Mouse (Mus musculus): ENCODE measurements around the gene Tnpo1. TPM values are rescaled to one million over a fixed set of nuclear protein-coding genes. Genes with fewer than 3 reads are reported as not detected.

The Tnpo1 gene
- 55.1 and 62.0 TPM in 2 replicates for polyA plus RNA-seq (2015; fragmentation: Nextera tagmentation; extraction: Ambion mirVana)

- H3K27me3 ChIP-seq (replicated peaks) = no peaks in the 10 kb centered on the region
- ATAC-seq (ENCODE audit: insufficient read depth, low FRiP score, low read depth) = peak; percentile 94
- H3K9ac ChIP-seq = peak within 1 kb of the TSS; percentile 100
- no peaks in the 10 kb centered on the region; the same call in 1 of the 2 replicates for H3K9me3 ChIP-seq
- peaks cover 5% of the 10 kb centered on the region; the same call in 1 of the 2 replicates for H3K36me3 ChIP-seq
- H3K4me2 ChIP-seq = peak within 1 kb of the TSS; percentile 65
- H3K27ac ChIP-seq = peak within 1 kb of the TSS; percentile 97
- H3K4me1 ChIP-seq = no peaks in the 10 kb centered on the region
- under 1% methylated on average over 75 of the region's 75 CpGs for whole genome bisulfite sequencing
- H3K4me3 ChIP-seq (replicated peaks) = peak within 1 kb of the TSS; percentile 98
Measured at GRCm38 (mm10) chr13:98926213-98926957, at the start of gene Tnpo1. Gene Tnpo1, minus strand, starts transcription at chr13:98926384.

- ATAC-seq (ENCODE audit: insufficient read depth, low FRiP score, low read depth) = no peak
- 74% methylated on average over 3 of the region's 3 CpGs for WGBS
Measured at GRCm38 (mm10) chr13:98972090-98972489, 45.9 kb upstream of the Tnpo1 start.

GRCm38 (mm10) chr13:98971641-98972040 is 45.5 kb upstream of the Tnpo1 start:
- Histone ChIP-seq H3K9ac (no peak overlapping the region), H3K4me1 (no peaks in the 10 kb centered on the region; the same call in 1 of the 2 replicates), H3K36me3 (no peaks in the 10 kb centered on the region), H3K4me2 (no peak overlapping the region), H3K27me3 (replicated peaks) (no peaks in the 10 kb centered on the region), H3K27ac (no peak overlapping the region), H3K4me3 (replicated peaks) (no peak overlapping the region), H3K9me3 (no peaks in the 10 kb centered on the region)
- 37% methylated on average over 5 of the region's 5 CpGs for WGBS
- ATAC-seq (ENCODE audit: insufficient read depth, low FRiP score, low read depth) = no peak

More at GRCm38 (mm10) chr13:98972090-98972489, 45.9 kb upstream of the Tnpo1 start:
- Histone ChIP-seq H3K4me3 (replicated peaks) (no peak overlapping the region), H3K9ac (no peak overlapping the region), H3K9me3 (no peaks in the 10 kb centered on the region), H3K27me3 (replicated peaks) (no peaks in the 10 kb centered on the region), H3K4me2 (no peak overlapping the region), H3K27ac (no peak overlapping the region), H3K4me1 (no peaks in the 10 kb centered on the region; the same call in 1 of the 2 replicates), H3K36me3 (no peaks in the 10 kb centered on the region)

GRCm38 (mm10) chr13:98968517-98968916 is 42.3 kb upstream of the Tnpo1 start:
- WGBS = 61% methylated on average over 4 of the region's 4 CpGs
- H3K9me3 ChIP-seq = no peaks in the 10 kb centered on the region
- H3K36me3 ChIP-seq = no peaks in the 10 kb centered on the region
- H3K4me2 ChIP-seq = no peak overlapping the region
- no peak overlapping the region for H3K4me3 ChIP-seq (replicated peaks)
- H3K27me3 ChIP-seq (replicated peaks) = no peaks in the 10 kb centered on the region
- no peak overlapping the region for H3K27ac ChIP-seq
- no peak for ATAC-seq (ENCODE audit: insufficient read depth, low FRiP score, low read depth)
- H3K9ac ChIP-seq = no peak overlapping the region
- no peaks in the 10 kb centered on the region; the same call in 1 of the 2 replicates for H3K4me1 ChIP-seq

GRCm38 (mm10) chr13:98967942-98968341 is 41.8 kb upstream of the Tnpo1 start:
- ATAC-seq (ENCODE audit: insufficient read depth, low FRiP score, low read depth) = no peak
- Histone ChIP-seq H3K4me2 (no peak overlapping the region), H3K27ac (no peak overlapping the region), H3K36me3 (no peaks in the 10 kb centered on the region), H3K4me1 (no peaks in the 10 kb centered on the region; the same call in 1 of the 2 replicates), H3K9ac (no peak overlapping the region), H3K4me3 (replicated peaks) (no peak overlapping the region), H3K9me3 (no peaks in the 10 kb centered on the region), H3K27me3 (replicated peaks) (no peaks in the 10 kb centered on the region)
- 76% methylated on average over 6 of the region's 6 CpGs for WGBS

GRCm38 (mm10) chr13:98966583-98966982 is 40.4 kb upstream of the Tnpo1 start:
- H3K4me3 ChIP-seq (replicated peaks) = no peak overlapping the region
- no peaks in the 10 kb centered on the region for H3K27me3 ChIP-seq (replicated peaks)
- H3K4me1 ChIP-seq = no peaks in the 10 kb centered on the region; the same call in 1 of the 2 replicates
- H3K9ac ChIP-seq = no peak overlapping the region
- no peak for ATAC-seq (ENCODE audit: insufficient read depth, low FRiP score, low read depth)
- no peak overlapping the region for H3K4me2 ChIP-seq
- no peaks in the 10 kb centered on the region for H3K9me3 ChIP-seq
- no peaks in the 10 kb centered on the region for H3K36me3 ChIP-seq
- 84% methylated on average over 5 of the region's 5 CpGs for WGBS
- H3K27ac ChIP-seq = no peak overlapping the region

GRCm38 (mm10) chr13:98963612-98964011 is 37.4 kb upstream of the Tnpo1 start:
- H3K9ac ChIP-seq = no peak overlapping the region
- no peaks in the 10 kb centered on the region; the same call in 1 of the 2 replicates for H3K4me1 ChIP-seq
- no peaks in the 10 kb centered on the region for H3K36me3 ChIP-seq
- H3K27ac ChIP-seq = no peak overlapping the region
- ATAC-seq (ENCODE audit: insufficient read depth, low FRiP score, low read depth) = no peak
- H3K4me3 ChIP-seq (replicated peaks) = no peak overlapping the region
- WGBS = 90% methylated on average over 1 of the region's 1 CpGs
- no peaks in the 10 kb centered on the region for H3K9me3 ChIP-seq
- H3K27me3 ChIP-seq (replicated peaks) = no peaks in the 10 kb centered on the region
- no peak overlapping the region for H3K4me2 ChIP-seq

GRCm38 (mm10) chr13:98958177-98958576 is 32.0 kb upstream of the Tnpo1 start:
- WGBS = 52% methylated on average over 2 of the region's 2 CpGs

GRCm38 (mm10) chr13:98956209-98956608 is 30.0 kb upstream of the Tnpo1 start:
- Histone ChIP-seq H3K36me3 (no peaks in the 10 kb centered on the region), H3K27ac (no peak overlapping the region), H3K27me3 (replicated peaks) (no peaks in the 10 kb centered on the region), H3K4me3 (replicated peaks) (no peak overlapping the region), H3K4me2 (no peak overlapping the region), H3K4me1 (peaks cover 6% of the 10 kb centered on the region; the same call in 1 of the 2 replicates), H3K9me3 (no peaks in the 10 kb centered on the region), H3K9ac (no peak overlapping the region)
- WGBS = 90% methylated on average over 2 of the region's 2 CpGs
- ATAC-seq (ENCODE audit: insufficient read depth, low FRiP score, low read depth) = no peak

More at GRCm38 (mm10) chr13:98958177-98958576, 32.0 kb upstream of the Tnpo1 start:
- Histone ChIP-seq H3K27ac (no peak overlapping the region), H3K4me1 (peaks cover 6% of the 10 kb centered on the region; the same call in 1 of the 2 replicates), H3K9me3 (no peaks in the 10 kb centered on the region), H3K4me2 (no peak overlapping the region), H3K9ac (no peak overlapping the region), H3K4me3 (replicated peaks) (no peak overlapping the region), H3K36me3 (no peaks in the 10 kb centered on the region), H3K27me3 (replicated peaks) (no peaks in the 10 kb centered on the region)
- ATAC-seq (ENCODE audit: insufficient read depth, low FRiP score, low read depth) = no peak

GRCm38 (mm10) chr13:98955676-98956075 is 29.5 kb upstream of the Tnpo1 start:
- ATAC-seq (ENCODE audit: insufficient read depth, low FRiP score, low read depth) = peak; percentile 70; the same call in 1 of the 2 replicates
- Histone ChIP-seq H3K27me3 (replicated peaks) (no peaks in the 10 kb centered on the region), H3K4me1 (peaks cover 6% of the 10 kb centered on the region; the same call in 1 of the 2 replicates), H3K27ac (no peak overlapping the region), H3K9ac (no peak overlapping the region), H3K9me3 (no peaks in the 10 kb centered on the region), H3K36me3 (no peaks in the 10 kb centered on the region), H3K4me2 (no peak overlapping the region; the same call in 1 of the 2 replicates), H3K4me3 (replicated peaks) (no peak overlapping the region)
- WGBS = 54% methylated on average over 6 of the region's 6 CpGs

- WGBS = 25% methylated on average over 5 of the region's 5 CpGs
- Histone ChIP-seq H3K4me3 (replicated peaks) (no peak overlapping the region), H3K9ac (no peak overlapping the region), H3K4me1 (peaks cover 6% of the 10 kb centered on the region; the same call in 1 of the 2 replicates), H3K9me3 (no peaks in the 10 kb centered on the region), H3K36me3 (no peaks in the 10 kb centered on the region), H3K27me3 (replicated peaks) (no peaks in the 10 kb centered on the region), H3K27ac (no peak overlapping the region), H3K4me2 (no peak overlapping the region; the same call in 1 of the 2 replicates)
- peak; percentile 72 for ATAC-seq (ENCODE audit: insufficient read depth, low FRiP score, low read depth)
Measured at GRCm38 (mm10) chr13:98955226-98955625, 29.0 kb upstream of the Tnpo1 start.

- Histone ChIP-seq H3K36me3 (no peaks in the 10 kb centered on the region), H3K27me3 (replicated peaks) (no peaks in the 10 kb centered on the region), H3K9me3 (no peaks in the 10 kb centered on the region), H3K4me1 (peaks cover 6% of the 10 kb centered on the region; the same call in 1 of the 2 replicates), H3K4me3 (replicated peaks) (no peak overlapping the region), H3K9ac (no peak overlapping the region), H3K27ac (no peak overlapping the region), H3K4me2 (no peak overlapping the region)
- WGBS = 72% methylated on average over 5 of the region's 5 CpGs
- ATAC-seq (ENCODE audit: insufficient read depth, low FRiP score, low read depth) = no peak
Measured at GRCm38 (mm10) chr13:98953830-98954229, 27.6 kb upstream of the Tnpo1 start.

Data from stomach, embryonic 15.5 days (tissue).